In the genomic region with DNA sequence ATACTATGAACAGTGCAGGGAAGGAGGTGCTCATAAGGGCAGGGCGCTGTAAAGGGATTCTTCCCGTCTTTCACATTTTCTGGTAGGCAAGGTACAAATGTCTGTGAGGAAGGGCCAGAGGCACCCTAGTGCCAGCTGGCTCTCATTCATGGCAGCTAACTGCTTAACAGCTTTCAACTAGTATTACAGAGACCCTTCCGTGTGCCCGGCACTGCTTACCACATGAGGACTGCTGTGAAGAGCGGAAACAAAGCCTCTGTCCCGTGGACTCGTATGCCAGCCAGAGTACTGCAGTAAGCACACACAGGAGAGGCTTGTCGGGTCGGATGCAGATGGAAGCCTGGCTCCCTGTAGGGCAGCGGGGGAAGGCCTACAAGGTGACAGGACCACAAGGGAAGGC, we compare ENCODE assay signal across 12 mouse cellular contexts.
DNase-seq lines count a peak whose midpoint lies in the region; ATAC-seq and TF ChIP-seq lines count a peak whose summit lies in the region.
"Had no signal": no experiment of that assay in that cellular context is flagged by ENCODE, and none has a peak within 500 bp of the region (broad histone marks: within the 10 kb centered on the region; RNA-seq: fewer than 3 reads in every experiment).

No protein-coding gene starts in this region.

- ATAC-seq in lung, embryonic 14.5 days (ENCODE audit: insufficient read depth), result no peak
- ATAC-seq in embryonic facial prominence, embryonic 12.5 days (ENCODE audit: insufficient number of reproducible peaks, insufficient read depth, low FRiP score, low TSS enrichment), result no peak
- ATAC-seq in midbrain, embryonic 16.5 days, result no peak
- no peak for ATAC-seq in megakaryocyte progenitor cell, adult 5-6 weeks (replicated peaks; ENCODE audit: poor library complexity)
- ATAC-seq: activated CD4-positive, CD25-positive, alpha-beta regulatory T cell, adult 4 months had no signal

- H3K4me3 ChIP-seq in lung, embryonic 14.5 days (ENCODE audit: low read depth, low read length), result no peak overlapping the region
- H3K4me3 ChIP-seq in embryonic facial prominence, embryonic 12.5 days, result no peak overlapping the region
- H3K4me3 ChIP-seq in midbrain, embryonic 16.5 days (ENCODE audit: low read depth, low read length), result no peak overlapping the region
- H3K4me3 ChIP-seq: limb, embryonic 15.5 days had no signal

- H3K4me1 ChIP-seq in lung, embryonic 14.5 days (ENCODE audit: insufficient read depth), result no peaks in the 10 kb centered on the region
- peaks cover 11% of the 10 kb centered on the region; the same call in 1 of the 2 replicates for H3K4me1 ChIP-seq in embryonic facial prominence, embryonic 12.5 days
- peaks cover 13% of the 10 kb centered on the region for H3K4me1 ChIP-seq in midbrain, embryonic 16.5 days (ENCODE audit: control insufficient read depth, insufficient read depth, low read length)

- peak; percentile 79 to 80 for DNase-seq in cerebellum, postnatal 14 days
- no peak for DNase-seq in cerebellum, adult 9-10 months
- DNase-seq in lung, embryonic 14.5 days, result peak; percentile 7
- DNase-seq in lung, postnatal 10 days, result no peak
- no peak for DNase-seq in layer of hippocampus, adult 9-10 months (ENCODE audit: low spot score)
- DNase-seq: B cell, adult 2 months; heart, postnatal 10 days had no signal

- H3K27ac ChIP-seq in lung, embryonic 14.5 days (ENCODE audit: low read depth), result no peak overlapping the region
- H3K27ac ChIP-seq in embryonic facial prominence, embryonic 12.5 days, result peak overlapping the region; percentile 68
- peak overlapping the region; percentile 66 for H3K27ac ChIP-seq in midbrain, embryonic 16.5 days (ENCODE audit: low read length)
- H3K27ac ChIP-seq: limb, embryonic 15.5 days had no signal

- no peak overlapping the region for H3K9ac ChIP-seq in lung, embryonic 14.5 days
- H3K9ac ChIP-seq in embryonic facial prominence, embryonic 12.5 days, result no peak overlapping the region
- 0 out of 2 replicates have a peak overlapping the region, but pooled peaks have one; percentile 11 for H3K9ac ChIP-seq in midbrain, embryonic 16.5 days (ENCODE audit: low read depth, low read length)
- H3K9ac ChIP-seq: limb, embryonic 15.5 days had no signal

- no peak for TF ChIP-seq CTCF in lung, embryonic 14.5 days (IDR thresholded peaks at IDR 0.05; ENCODE audit: low read depth)

- H3K9me3 ChIP-seq in lung, embryonic 14.5 days (ENCODE audit: low read depth, low read length), result no peaks in the 10 kb centered on the region
- H3K9me3 ChIP-seq in embryonic facial prominence, embryonic 12.5 days, result no peaks in the 10 kb centered on the region
- H3K9me3 ChIP-seq in midbrain, embryonic 16.5 days (replicated peaks; ENCODE audit: control insufficient read depth, low read length, poor library complexity, severe bottlenecking), result no peaks in the 10 kb centered on the region
- H3K9me3 ChIP-seq: limb, embryonic 15.5 days had no signal

- H3K27me3 ChIP-seq in lung, embryonic 14.5 days (ENCODE audit: insufficient read depth, low read length), result no peaks in the 10 kb centered on the region
- no peaks in the 10 kb centered on the region for H3K27me3 ChIP-seq in embryonic facial prominence, embryonic 12.5 days
- H3K27me3 ChIP-seq in midbrain, embryonic 16.5 days (ENCODE audit: control insufficient read depth, insufficient read depth, low read depth, low read length), result no peaks in the 10 kb centered on the region
- H3K27me3 ChIP-seq: limb, embryonic 15.5 days had no signal

- no peak overlapping the region for H3K4me2 ChIP-seq in lung, embryonic 14.5 days
- no peak overlapping the region; the same call in 1 of the 2 replicates for H3K4me2 ChIP-seq in embryonic facial prominence, embryonic 12.5 days (replicated peaks)
- H3K4me2 ChIP-seq in midbrain, embryonic 16.5 days (ENCODE audit: low read length), result no peak overlapping the region
- H3K4me2 ChIP-seq: limb, embryonic 15.5 days had no signal

- WGBS in lung, embryonic 14.5 days, result 55% methylated on average over 10 of the region's 10 CpGs
- WGBS in embryonic facial prominence, embryonic 12.5 days, result 52% methylated on average over 10 of the region's 10 CpGs
- 51% methylated on average over 10 of the region's 10 CpGs for WGBS in midbrain, embryonic 16.5 days

- H3K36me3 ChIP-seq in lung, embryonic 14.5 days (ENCODE audit: insufficient read depth), result no peaks in the 10 kb centered on the region
- H3K36me3 ChIP-seq in embryonic facial prominence, embryonic 12.5 days, result no peaks in the 10 kb centered on the region
- no peaks in the 10 kb centered on the region for H3K36me3 ChIP-seq in midbrain, embryonic 16.5 days (ENCODE audit: control insufficient read depth, insufficient read depth, low read length)
- H3K36me3 ChIP-seq: limb, embryonic 15.5 days had no signal

Comparison
In these comparisons a context has a peak if more than half of its experiments do, and no peak if none do; other contexts are left out.
1. DNase-seq: peak in cerebellum, postnatal 14 days (2 of 2) and lung, embryonic 14.5 days (single experiment); none in cerebellum, adult 9-10 months (single experiment), lung, postnatal 10 days (single experiment) and layer of hippocampus, adult 9-10 months (single experiment).